27 mouse cellular contexts compared by ENCODE assay signal in the genomic region with DNA sequence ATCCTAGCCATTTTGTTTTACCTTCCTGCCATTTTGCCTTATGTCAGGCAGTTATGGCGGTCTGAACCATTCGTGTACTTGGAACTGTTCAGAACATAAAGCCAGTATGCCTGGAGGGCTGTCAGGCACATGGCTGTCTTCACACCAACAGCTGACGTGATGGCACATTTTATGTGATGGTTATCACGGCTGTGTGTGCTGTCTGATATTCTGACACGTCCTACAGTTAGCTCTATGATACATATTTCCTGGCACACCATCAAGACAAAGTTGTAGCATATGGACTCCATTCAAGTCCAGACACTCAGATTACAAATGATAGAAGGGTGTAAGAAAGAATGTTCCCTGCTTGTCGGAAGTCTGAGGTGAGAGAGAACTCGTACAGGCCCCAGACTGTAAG.
A peak's percentile ranks its signal among the peaks of the same experiment; 100 is the strongest.
DNase-seq lines count a peak whose midpoint lies in the region; ATAC-seq and TF ChIP-seq lines count a peak whose summit lies in the region.
"Had no signal": no experiment of that assay in that cellular context is flagged by ENCODE, and none has a peak within 500 bp of the region (broad histone marks: within the 10 kb centered on the region; RNA-seq: fewer than 3 reads in every experiment).

No protein-coding gene starts in this region.

- no peak overlapping the region for H3K4me3 ChIP-seq in forebrain, embryonic 15.5 days
- H3K4me3 ChIP-seq in forebrain, embryonic 11.5 days (ENCODE audit: low read depth, low read length) = no peak overlapping the region
- no peak overlapping the region for H3K4me3 ChIP-seq in lung, embryonic 15.5 days
- H3K4me3 ChIP-seq in lung, adult 2 months (replicated peaks; ENCODE audit: extremely low read depth, low read depth, low read length) = no peak overlapping the region
- H3K4me3 ChIP-seq in forebrain, embryonic 16.5 days (replicated peaks; ENCODE audit: low read length) = no peak overlapping the region
- H3K4me3 ChIP-seq: embryonic facial prominence, embryonic 10.5 days; embryonic facial prominence, embryonic 15.5 days; heart, embryonic 12.5 days; hindbrain, embryonic 13.5 days; liver, embryonic 12.5 days; midbrain, embryonic 15.5 days had no signal

- peak overlapping the region; percentile 68 for H3K27ac ChIP-seq in forebrain, embryonic 15.5 days (replicated peaks)
- no peak overlapping the region for H3K27ac ChIP-seq in forebrain, embryonic 11.5 days (ENCODE audit: low read depth, low read length)
- no peak overlapping the region for H3K27ac ChIP-seq in lung, embryonic 15.5 days
- peak overlapping the region; percentile 63; the same call in 1 of the 2 replicates for H3K27ac ChIP-seq in forebrain, embryonic 16.5 days (ENCODE audit: low read length)
- H3K27ac ChIP-seq: embryonic facial prominence, embryonic 10.5 days; embryonic facial prominence, embryonic 15.5 days; hindbrain, embryonic 13.5 days; kidney, postnatal 0 days; liver, embryonic 12.5 days; midbrain, embryonic 15.5 days; stomach, postnatal 0 days had no signal

- no peak overlapping the region for H3K4me2 ChIP-seq in forebrain, embryonic 15.5 days (replicated peaks)
- no peak overlapping the region for H3K4me2 ChIP-seq in forebrain, embryonic 11.5 days (ENCODE audit: low read depth, low read length, severe bottlenecking)
- H3K4me2 ChIP-seq in lung, embryonic 15.5 days = no peak overlapping the region
- no peak overlapping the region for H3K4me2 ChIP-seq in forebrain, embryonic 16.5 days (ENCODE audit: low read length)
- H3K4me2 ChIP-seq: embryonic facial prominence, embryonic 15.5 days; heart, embryonic 12.5 days; hindbrain, embryonic 13.5 days; liver, embryonic 12.5 days; midbrain, embryonic 15.5 days had no signal

- H3K9me3 ChIP-seq in forebrain, embryonic 15.5 days = no peaks in the 10 kb centered on the region
- no peaks in the 10 kb centered on the region for H3K9me3 ChIP-seq in forebrain, embryonic 11.5 days (ENCODE audit: control insufficient read depth, low read length)
- no peaks in the 10 kb centered on the region for H3K9me3 ChIP-seq in lung, embryonic 15.5 days
- H3K9me3 ChIP-seq in forebrain, embryonic 16.5 days (ENCODE audit: control insufficient read depth, low read length) = no peaks in the 10 kb centered on the region
- H3K9me3 ChIP-seq: embryonic facial prominence, embryonic 10.5 days; embryonic facial prominence, embryonic 15.5 days; heart, embryonic 12.5 days; hindbrain, embryonic 13.5 days; liver, embryonic 12.5 days; midbrain, embryonic 15.5 days had no signal

- TF ChIP-seq POLR2A in lung, adult 2 months (IDR thresholded peaks at IDR 0.05; ENCODE audit: borderline replicate concordance, extremely low read depth, low read depth, low read length) = no peak

- WGBS in forebrain, embryonic 15.5 days = 59% methylated on average over 7 of the region's 7 CpGs
- 88% methylated on average over 7 of the region's 7 CpGs for WGBS in forebrain, embryonic 11.5 days
- WGBS in lung, embryonic 15.5 days = 49% methylated on average over 7 of the region's 7 CpGs
- WGBS in lung, adult 2 months = 72% methylated on average over 7 of the region's 7 CpGs
- 63% methylated on average over 7 of the region's 7 CpGs for WGBS in forebrain, embryonic 16.5 days

- no peak overlapping the region for H3K9ac ChIP-seq in forebrain, embryonic 15.5 days (replicated peaks)
- H3K9ac ChIP-seq in forebrain, embryonic 11.5 days (ENCODE audit: low read length) = no peak overlapping the region
- no peak overlapping the region for H3K9ac ChIP-seq in lung, embryonic 15.5 days
- no peak overlapping the region for H3K9ac ChIP-seq in forebrain, embryonic 16.5 days (replicated peaks; ENCODE audit: low read depth, low read length)
- H3K9ac ChIP-seq: embryonic facial prominence, embryonic 15.5 days; heart, embryonic 12.5 days; hindbrain, embryonic 13.5 days; liver, embryonic 12.5 days; liver, postnatal 0 days; midbrain, embryonic 15.5 days had no signal

- H3K4me1 ChIP-seq in forebrain, embryonic 15.5 days = no peaks in the 10 kb centered on the region
- H3K4me1 ChIP-seq in forebrain, embryonic 11.5 days (replicated peaks; ENCODE audit: control insufficient read depth, insufficient read depth, low read length) = no peaks in the 10 kb centered on the region
- H3K4me1 ChIP-seq in lung, embryonic 15.5 days = peaks cover 6% of the 10 kb centered on the region; the same call in 1 of the 2 replicates
- H3K4me1 ChIP-seq in lung, adult 2 months (ENCODE audit: control insufficient read depth, insufficient read depth, low read length) = no peaks in the 10 kb centered on the region
- H3K4me1 ChIP-seq in forebrain, embryonic 16.5 days (replicated peaks; ENCODE audit: control insufficient read depth, insufficient read depth, low read length) = peaks cover 7% of the 10 kb centered on the region; the same call in 1 of the 2 replicates
- H3K4me1 ChIP-seq: embryonic facial prominence, embryonic 10.5 days; embryonic facial prominence, embryonic 15.5 days; heart, embryonic 12.5 days; hindbrain, embryonic 13.5 days; liver, embryonic 12.5 days; midbrain, embryonic 15.5 days had no signal

- peaks cover 40% of the 10 kb centered on the region for H3K36me3 ChIP-seq in forebrain, embryonic 15.5 days
- peaks cover 10% of the 10 kb centered on the region; the same call in 1 of the 2 replicates for H3K36me3 ChIP-seq in forebrain, embryonic 11.5 days (ENCODE audit: control insufficient read depth, insufficient read depth, low read length)
- H3K36me3 ChIP-seq in lung, embryonic 15.5 days = no peaks in the 10 kb centered on the region
- peaks cover 19% of the 10 kb centered on the region for H3K36me3 ChIP-seq in forebrain, embryonic 16.5 days (ENCODE audit: control insufficient read depth, insufficient read depth)
- H3K36me3 ChIP-seq: heart, embryonic 12.5 days; liver, embryonic 12.5 days had no signal

- H3K27me3 ChIP-seq in forebrain, embryonic 15.5 days = no peaks in the 10 kb centered on the region
- no peaks in the 10 kb centered on the region for H3K27me3 ChIP-seq in forebrain, embryonic 11.5 days (ENCODE audit: control insufficient read depth, insufficient read depth, low read length)
- H3K27me3 ChIP-seq in lung, embryonic 15.5 days = no peaks in the 10 kb centered on the region
- no peaks in the 10 kb centered on the region for H3K27me3 ChIP-seq in forebrain, embryonic 16.5 days (replicated peaks; ENCODE audit: control insufficient read depth, insufficient read depth, low read length)
- H3K27me3 ChIP-seq: embryonic facial prominence, embryonic 15.5 days; heart, embryonic 12.5 days; hindbrain, embryonic 13.5 days; liver, embryonic 12.5 days; midbrain, embryonic 15.5 days; Patski had no signal

- no peak for DNase-seq in forebrain, embryonic 11.5 days (ENCODE audit: low spot score)
- DNase-seq in lung, adult 2 months = no peak
- peak; percentile 55 for DNase-seq in brain, adult 2 months (ENCODE audit: low read depth, low spot score)
- DNase-seq in adrenal gland, adult (ENCODE audit: inconsistent age in 2 of 2, low spot score in 1 of 2) = no peak
- DNase-seq: adrenal gland, postnatal 14 days; cerebellum, adult 2 months; cerebellum, postnatal 25 days; gastrocnemius, postnatal 14 days; heart, postnatal 4 days; kidney, adult 8-10 months; left cerebral cortex, postnatal 4 days; liver, postnatal 0 days; thymus, adult 18-20 months; thymus, postnatal 36 days had no signal

- no peak for TF ChIP-seq CTCF in lung, adult 2 months (IDR thresholded peaks at IDR 0.05; ENCODE audit: insufficient read depth, low read length)

- ATAC-seq in forebrain, embryonic 15.5 days (replicated peaks) = peak; percentile 98
- no peak for ATAC-seq in forebrain, embryonic 11.5 days (replicated peaks; ENCODE audit: low FRiP score)
- ATAC-seq in lung, embryonic 15.5 days (ENCODE audit: borderline replicate concordance, extremely low read depth, low FRiP score, low TSS enrichment) = peak; percentile 81
- peak; percentile 96 for ATAC-seq in forebrain, embryonic 16.5 days
- ATAC-seq: intestine, embryonic 16.5 days; liver, embryonic 12.5 days; liver, postnatal 0 days; midbrain, embryonic 15.5 days; Patski had no signal

Comparison
In these comparisons a context has a peak if more than half of its experiments do, and no peak if none do; other contexts are left out.
1. H3K27ac ChIP-seq: peak in forebrain, embryonic 15.5 days (single experiment) and forebrain, embryonic 16.5 days (single experiment); none in forebrain, embryonic 11.5 days (single experiment) and lung, embryonic 15.5 days (single experiment).